Mouse (Mus musculus): ENCODE measurements around the gene Tubg2. TPM values are rescaled to one million over a fixed set of nuclear protein-coding genes. Genes with fewer than 3 reads are reported as not detected.
A peak's percentile ranks its signal among the peaks of the same experiment; 100 is the strongest.

Tubg2 gene
- total RNA-seq, 2 experiments from 2014 or later, result 6.8 TPM

- no peak for DNase-seq (ENCODE audit: low spot score in 2 of 2)
Observed at GRCm38 (mm10) chr11:101176933-101177773, 21.4 kb downstream of the Tubg2 start.

GRCm38 (mm10) chr11:101178061-101179058 lies 22.7 kb downstream of the Tubg2 start:
- DNase-seq (ENCODE audit: low spot score in 2 of 2), result no peak

GRCm38 (mm10) chr11:101179306-101179705 lies 23.6 kb downstream of the Tubg2 start:
- no peak for DNase-seq (ENCODE audit: low spot score in 2 of 2)

- DNase-seq (ENCODE audit: low spot score in 2 of 2), result no peak
Observed at GRCm38 (mm10) chr11:101180261-101180660, 24.6 kb downstream of the Tubg2 start.

GRCm38 (mm10) chr11:101180846-101181740 lies 25.4 kb downstream of the Tubg2 start:
- DNase-seq (ENCODE audit: low spot score in 2 of 2), result peak; percentile 70 to 72

GRCm38 (mm10) chr11:101181961-101182360 lies 26.3 kb downstream of the Tubg2 start:
- DNase-seq (ENCODE audit: low spot score in 2 of 2), result no peak

GRCm38 (mm10) chr11:101182771-101183517 lies 27.2 kb downstream of the Tubg2 start:
- DNase-seq (ENCODE audit: low spot score in 2 of 2), result no peak

- DNase-seq (ENCODE audit: low spot score in 2 of 2), result no peak
Observed at GRCm38 (mm10) chr11:101184984-101185383, 29.3 kb downstream of the Tubg2 start.

GRCm38 (mm10) chr11:101185441-101185840 lies 29.7 kb downstream of the Tubg2 start:
- DNase-seq (ENCODE audit: low spot score in 2 of 2), result no peak

GRCm38 (mm10) chr11:101186526-101187247 lies 31.0 kb downstream of the Tubg2 start:
- DNase-seq (ENCODE audit: low spot score in 2 of 2), result no peak

GRCm38 (mm10) chr11:101187541-101187940 lies 31.8 kb downstream of the Tubg2 start:
- DNase-seq (ENCODE audit: low spot score in 2 of 2), result no peak

GRCm38 (mm10) chr11:101188166-101188805 lies 32.6 kb downstream of the Tubg2 start:
- DNase-seq (ENCODE audit: low spot score in 2 of 2), result no peak

- peak; percentile 49 to 71 for DNase-seq (ENCODE audit: low spot score in 2 of 2)
Observed at GRCm38 (mm10) chr11:101189495-101190180, 33.9 kb downstream of the Tubg2 start.

GRCm38 (mm10) chr11:101190181-101190912 lies 34.6 kb downstream of the Tubg2 start:
- DNase-seq (ENCODE audit: low spot score in 2 of 2), result no peak

GRCm38 (mm10) chr11:101190913-101191907 lies 35.5 kb downstream of the Tubg2 start:
- DNase-seq (ENCODE audit: low spot score in 2 of 2), result no peak

GRCm38 (mm10) chr11:101191919-101192470 lies 36.3 kb downstream of the Tubg2 start:
- DNase-seq (ENCODE audit: low spot score in 2 of 2), result no peak
